In genomic region chr9:123620311-123621098, GRCm38 (mm10) we compare ENCODE assay signal across 24 mouse cellular contexts. TPM values are rescaled to one million over a fixed set of nuclear protein-coding genes. Genes with fewer than 3 reads are reported as not detected.
A peak's percentile ranks its signal among the peaks of the same experiment; 100 is the strongest.
DNase-seq lines count a peak whose midpoint lies in the region; ATAC-seq lines count a peak whose summit lies in the region.
"Had no signal": no experiment of that assay in that cellular context is flagged by ENCODE, and none has a peak within 500 bp of the region (broad histone marks: within the 10 kb centered on the region; RNA-seq: fewer than 3 reads in every experiment).

No protein-coding gene starts in this region.

- H3K36me3 ChIP-seq in intestine, embryonic 14.5 days (ENCODE audit: control insufficient read depth, insufficient read depth, low read length), result no peaks in the 10 kb centered on the region
- no peaks in the 10 kb centered on the region for H3K36me3 ChIP-seq in intestine, embryonic 16.5 days (ENCODE audit: control insufficient read depth, insufficient read depth, low read length)
- H3K36me3 ChIP-seq: embryonic facial prominence, embryonic 10.5 days; embryonic facial prominence, embryonic 12.5 days; forebrain, embryonic 15.5 days; G1E had no signal

- no peak overlapping the region for H3K27ac ChIP-seq in intestine, embryonic 14.5 days (ENCODE audit: low read depth)
- H3K27ac ChIP-seq in intestine, embryonic 16.5 days (ENCODE audit: low read length), result no peak overlapping the region
- H3K27ac ChIP-seq: embryonic facial prominence, embryonic 10.5 days; embryonic facial prominence, embryonic 12.5 days; forebrain, embryonic 13.5 days; forebrain, embryonic 15.5 days had no signal

- no peak for DNase-seq in intestine, embryonic 14.5 days (ENCODE audit: low spot score)
- DNase-seq in large intestine, adult 2 months (ENCODE audit: low read depth, low spot score), result peak; percentile 47
- no peak for DNase-seq in cerebellum, postnatal 36 days
- DNase-seq in adrenal gland, adult (ENCODE audit: inconsistent age in 2 of 2, low spot score in 1 of 2), result no peak
- DNase-seq: adrenal gland, adult 8-10 months; adrenal gland, postnatal 14 days; adrenal gland, postnatal 36 days; B cell, adult 2 months; cerebellum, adult 11-12 months; cerebellum, adult 2 months; cerebellum, adult 9-10 months; cerebellum, postnatal 10 days; cerebellum, postnatal 25 days had no signal

- no peak overlapping the region for H3K4me3 ChIP-seq in intestine, embryonic 14.5 days (ENCODE audit: low read depth, low read length)
- H3K4me3 ChIP-seq in intestine, embryonic 16.5 days (ENCODE audit: low read length), result no peak overlapping the region
- H3K4me3 ChIP-seq: embryonic facial prominence, embryonic 10.5 days; embryonic facial prominence, embryonic 12.5 days; forebrain, embryonic 13.5 days; forebrain, embryonic 15.5 days had no signal

- ATAC-seq in intestine, embryonic 14.5 days (replicated peaks; ENCODE audit: low FRiP score, low TSS enrichment, low read depth), result peak; percentile 47; the same call in 1 of the 2 replicates
- ATAC-seq in intestine, embryonic 16.5 days, result peak; percentile 84
- ATAC-seq in inflammation-experienced regulatory T-cells, adult 6 months, result no peak
- ATAC-seq: activated CD4-positive, CD25-positive, alpha-beta regulatory T cell, adult 4 months; CD4-positive, CD25-positive, alpha-beta regulatory T cell, adult 4 months; forebrain, embryonic 13.5 days; forebrain, embryonic 15.5 days; Patski had no signal

- no peaks in the 10 kb centered on the region for H3K27me3 ChIP-seq in intestine, embryonic 14.5 days (replicated peaks; ENCODE audit: control insufficient read depth, insufficient read depth, low read length)
- H3K27me3 ChIP-seq in intestine, embryonic 16.5 days (replicated peaks; ENCODE audit: control insufficient read depth, insufficient read depth, low read length), result no peaks in the 10 kb centered on the region
- H3K27me3 ChIP-seq: CH12.LX; embryonic facial prominence, embryonic 12.5 days; forebrain, embryonic 13.5 days; forebrain, embryonic 15.5 days had no signal

- H3K4me2 ChIP-seq in intestine, embryonic 14.5 days (ENCODE audit: low read length), result no peak overlapping the region
- no peak overlapping the region for H3K4me2 ChIP-seq in intestine, embryonic 16.5 days (ENCODE audit: low read depth, low read length)
- H3K4me2 ChIP-seq: embryonic facial prominence, embryonic 12.5 days; forebrain, embryonic 13.5 days; forebrain, embryonic 15.5 days had no signal

- H3K4me1 ChIP-seq in intestine, embryonic 14.5 days (replicated peaks; ENCODE audit: control insufficient read depth, insufficient read depth, low read length), result no peaks in the 10 kb centered on the region
- H3K4me1 ChIP-seq in intestine, embryonic 16.5 days (ENCODE audit: control insufficient read depth, insufficient read depth, low read length), result peaks cover 10% of the 10 kb centered on the region; the same call in 1 of the 2 replicates
- H3K4me1 ChIP-seq: embryonic facial prominence, embryonic 10.5 days; embryonic facial prominence, embryonic 12.5 days; forebrain, embryonic 13.5 days; forebrain, embryonic 15.5 days had no signal

- 66% methylated on average over 5 of the region's 5 CpGs for WGBS in intestine, embryonic 14.5 days
- WGBS in intestine, embryonic 16.5 days, result 55% methylated on average over 5 of the region's 5 CpGs
- WGBS in large intestine, adult 2 months, result 33% methylated on average over 5 of the region's 5 CpGs

- no peak overlapping the region for H3K9ac ChIP-seq in intestine, embryonic 14.5 days (ENCODE audit: low read length)
- no peak overlapping the region for H3K9ac ChIP-seq in intestine, embryonic 16.5 days (ENCODE audit: low read depth, low read length)
- H3K9ac ChIP-seq: embryonic facial prominence, embryonic 12.5 days; forebrain, embryonic 13.5 days; forebrain, embryonic 15.5 days had no signal

- H3K9me3 ChIP-seq in intestine, embryonic 14.5 days (ENCODE audit: control insufficient read depth, low read length), result no peaks in the 10 kb centered on the region
- H3K9me3 ChIP-seq in intestine, embryonic 16.5 days (ENCODE audit: control insufficient read depth, low read length), result no peaks in the 10 kb centered on the region
- H3K9me3 ChIP-seq: embryonic facial prominence, embryonic 10.5 days; embryonic facial prominence, embryonic 12.5 days; forebrain, embryonic 13.5 days; forebrain, embryonic 15.5 days; G1E had no signal

RNA-seq across cellular contexts. Expression of gene Slc6a20b, which starts 11.9 kb away (rescaled TPM):
- 0.35 and 0.50 TPM in 2 replicates for polyA plus RNA-seq in intestine, embryonic 14.5 days (2014; fragmentation: Nextera tagmentation; extraction: Ambion mirVana)
- 0.57 and 0.76 TPM in 2 replicates for polyA plus RNA-seq in intestine, embryonic 16.5 days (2015; fragmentation: Nextera tagmentation; extraction: Ambion mirVana)
- 1.2 and 1.7 TPM in 2 replicates for polyA plus RNA-seq in large intestine, adult 2 months (2012; rRNA removed)
- polyA plus RNA-seq in inflammation-experienced regulatory T-cells, adult 6 months (2017; shearing (Covaris generic)), result 1 to 10 TPM in 1 of 3 experiments, under 1 TPM in 2; 0.36 to 1.4 (median 0.94) TPM

RNA-seq across cellular contexts. Expression of gene Ccr9, which starts 57.7 kb away (rescaled TPM):
- 0.41 and 0.55 TPM in 2 replicates for polyA plus RNA-seq in intestine, embryonic 14.5 days (2014; fragmentation: Nextera tagmentation; extraction: Ambion mirVana)
- 0.70 and 1.4 TPM in 2 replicates for polyA plus RNA-seq in intestine, embryonic 16.5 days (2015; fragmentation: Nextera tagmentation; extraction: Ambion mirVana)
- polyA plus RNA-seq in large intestine, adult 2 months (2012; rRNA removed), result 4.7 and 10.7 TPM in 2 replicates
- 10 to 100 TPM in 2 of 3 experiments, 1 to 10 TPM in 1; 5.2 to 42.3 (median 34.9) TPM for polyA plus RNA-seq in inflammation-experienced regulatory T-cells, adult 6 months (2017; shearing (Covaris generic))
- polyA plus RNA-seq: G1E had no signal

RNA-seq across cellular contexts. Expression of gene Slc6a20a, which starts 58.2 kb away (rescaled TPM):
- 3.3 and 3.6 TPM in 2 replicates for polyA plus RNA-seq in intestine, embryonic 14.5 days (2014; fragmentation: Nextera tagmentation; extraction: Ambion mirVana)
- 32.5 and 39.9 TPM in 2 replicates for polyA plus RNA-seq in intestine, embryonic 16.5 days (2015; fragmentation: Nextera tagmentation; extraction: Ambion mirVana)
- 90.4 and 150 TPM in 2 replicates for polyA plus RNA-seq in large intestine, adult 2 months (2012; rRNA removed)
- polyA plus RNA-seq in inflammation-experienced regulatory T-cells, adult 6 months (2017; shearing (Covaris generic)), result not detected
- polyA plus RNA-seq: CD4-positive, CD25-positive, alpha-beta regulatory T cell, adult 4 months; G1E; Patski had no signal
